Mouse (Mus musculus): ENCODE results near the gene Olfr1371.
"Not testable (repeated sequence)": the region's sequence is repeated elsewhere in the genome, so short reads cannot be mapped to it uniquely, and the experiment has no call there.

DNA sequence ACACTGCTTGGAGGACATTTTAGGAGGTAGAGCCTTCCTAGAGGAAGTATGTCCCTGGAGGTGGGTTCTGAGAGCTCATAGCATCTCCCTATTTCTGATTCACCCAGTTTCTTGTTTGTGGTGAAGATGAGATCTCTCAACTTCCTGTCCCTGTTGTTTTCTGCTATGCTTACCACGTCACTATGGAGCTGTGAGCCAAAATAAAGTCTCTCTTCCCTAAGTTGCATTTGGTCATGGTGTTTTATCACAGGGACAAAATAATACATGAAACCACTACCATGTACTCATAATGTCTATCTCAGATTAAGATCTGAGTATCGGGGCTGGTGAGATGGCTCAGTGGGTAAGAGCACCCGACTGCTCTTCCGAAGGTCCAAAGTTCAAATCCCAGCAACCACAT, 33.1 kb downstream of the Olfr1371 start:
- not testable (repeated sequence) for TF ChIP-seq EP300, CTCF (IDR thresholded peaks at IDR 0.05)
